Mouse (Mus musculus) adrenal gland, postnatal 36 days (tissue): ENCODE measurements around the gene Adamtsl4. TPM values are rescaled to one million over a fixed set of nuclear protein-coding genes. Genes with fewer than 3 reads are reported as not detected.
A peak's percentile ranks its signal among the peaks of the same experiment; 100 is the strongest.
"Not testable (repeated sequence)": the region's sequence is repeated elsewhere in the genome, so short reads cannot be mapped to it uniquely, and the experiment has no call there.

Source experiments
- DNase-seq, 2 experiments: peaks; one replicate each; pipeline ENCODE4 v3.0.0; 2021; ENCODE audit warnings: mixed read lengths in 1 of 2
- total RNA-seq, 2 experiments: library from RNA; stranded (reverse); gene quantifications; 2 replicates each; pipeline ENCODE4 v1.2.3; 2021

The Adamtsl4 gene
- total RNA-seq, 2 experiments from 2014 or later, result 6.5 to 11.1 TPM

DNA sequence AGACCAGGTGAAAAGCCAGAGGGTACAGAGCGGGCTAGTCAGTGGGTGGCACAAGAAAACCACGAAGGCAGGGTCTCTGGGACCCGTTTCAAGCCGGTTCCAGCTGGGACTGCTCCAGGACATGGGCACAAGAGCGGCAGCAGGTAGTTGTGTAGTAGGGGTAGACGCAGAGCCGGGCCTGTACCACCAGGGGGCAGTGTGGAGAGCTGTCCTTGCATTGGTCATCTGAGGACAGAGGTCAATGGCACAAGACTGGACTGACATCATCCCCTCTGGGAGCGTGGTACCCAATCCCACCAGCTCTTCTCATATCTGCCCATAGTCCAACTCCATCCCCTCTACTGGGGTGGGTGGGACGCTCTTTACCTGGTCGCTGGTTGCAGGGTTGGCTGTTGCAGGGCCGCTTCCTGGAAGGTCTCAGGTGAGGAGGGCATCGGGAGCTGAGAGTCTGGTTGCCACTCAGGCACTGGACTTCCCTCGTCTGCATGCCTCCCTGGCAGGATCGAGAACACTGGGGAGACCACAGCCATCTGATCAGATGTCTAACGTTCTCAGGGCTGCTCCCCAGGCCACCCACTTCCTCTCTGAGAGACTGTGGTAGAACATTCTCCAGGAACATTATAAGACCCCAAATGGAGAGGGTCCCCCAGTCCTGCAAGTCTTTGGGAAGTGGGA, 10.8 kb downstream of the Adamtsl4 start:
- DNase-seq, result peak; percentile 85 to 90

- DNase-seq, result peak; percentile 85 to 90
Measured at GRCm38 (mm10) chr3:95675301-95676092, 12.2 kb downstream of the Adamtsl4 start.

GRCm38 (mm10) chr3:95674812-95675211, 12.9 kb downstream of the Adamtsl4 start:
- DNase-seq, result peak in 1 of 2 experiments; percentile 50

- DNase-seq, result peak; percentile 81 to 86
Measured at GRCm38 (mm10) chr3:95674236-95674635, 13.5 kb downstream of the Adamtsl4 start.

DNA sequence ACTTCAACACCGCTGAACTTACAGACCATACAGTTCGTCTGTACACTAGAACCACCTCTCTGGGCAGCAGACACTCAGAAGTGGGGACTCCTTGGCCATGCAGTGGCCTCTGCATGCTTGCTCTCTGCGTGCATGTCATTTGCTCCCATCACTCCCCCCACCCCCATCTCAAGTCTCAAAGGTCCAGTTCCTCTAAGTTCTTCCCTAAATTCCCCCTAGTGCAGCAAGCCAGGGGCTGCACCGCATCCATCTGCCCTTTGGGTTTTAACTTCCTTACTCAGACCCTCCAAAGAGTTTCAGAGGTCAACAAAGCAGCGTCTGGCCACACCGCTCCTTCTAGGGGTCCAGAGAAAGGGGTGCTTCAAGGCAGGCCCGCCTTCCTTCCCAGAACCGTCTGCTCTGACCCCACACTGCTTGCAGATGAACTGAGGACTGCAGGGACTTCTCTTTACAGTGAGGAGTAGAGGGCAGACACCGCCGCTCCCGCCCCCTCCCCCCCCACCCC, 14.0 kb downstream of the Adamtsl4 start:
- no peak for DNase-seq

- no peak for DNase-seq
Measured at GRCm38 (mm10) chr3:95672861-95673706, 14.6 kb downstream of the Adamtsl4 start.

GRCm38 (mm10) chr3:95672461-95672860, 15.3 kb downstream of the Adamtsl4 start:
- DNase-seq, result no peak

DNA sequence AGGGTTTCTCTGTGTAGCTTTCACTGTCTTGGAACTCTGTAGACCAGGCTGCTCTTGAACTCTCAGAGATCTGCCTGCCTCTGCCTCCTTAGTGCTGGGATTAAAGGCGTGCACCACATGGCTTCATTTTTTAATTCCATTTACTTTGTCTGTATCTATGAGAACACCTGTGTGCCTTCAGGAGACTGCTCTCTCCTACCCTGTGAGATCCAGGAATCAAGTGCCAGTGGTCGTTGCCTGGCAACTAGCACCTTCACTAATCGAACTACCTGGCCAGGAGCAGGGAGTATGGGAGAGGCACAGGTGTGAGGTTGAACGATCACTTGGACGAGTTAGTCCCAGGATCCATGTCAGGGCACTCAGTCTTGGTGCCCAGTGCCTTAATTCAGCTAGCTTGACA, 16.5 kb downstream of the Adamtsl4 start:
- no peak for DNase-seq

- not testable (repeated sequence) for DNase-seq
Measured at GRCm38 (mm10) chr3:95670419-95670818, 17.3 kb downstream of the Adamtsl4 start.

GRCm38 (mm10) chr3:95669309-95669665, 18.4 kb downstream of the Adamtsl4 start:
- DNase-seq, result no peak

DNA sequence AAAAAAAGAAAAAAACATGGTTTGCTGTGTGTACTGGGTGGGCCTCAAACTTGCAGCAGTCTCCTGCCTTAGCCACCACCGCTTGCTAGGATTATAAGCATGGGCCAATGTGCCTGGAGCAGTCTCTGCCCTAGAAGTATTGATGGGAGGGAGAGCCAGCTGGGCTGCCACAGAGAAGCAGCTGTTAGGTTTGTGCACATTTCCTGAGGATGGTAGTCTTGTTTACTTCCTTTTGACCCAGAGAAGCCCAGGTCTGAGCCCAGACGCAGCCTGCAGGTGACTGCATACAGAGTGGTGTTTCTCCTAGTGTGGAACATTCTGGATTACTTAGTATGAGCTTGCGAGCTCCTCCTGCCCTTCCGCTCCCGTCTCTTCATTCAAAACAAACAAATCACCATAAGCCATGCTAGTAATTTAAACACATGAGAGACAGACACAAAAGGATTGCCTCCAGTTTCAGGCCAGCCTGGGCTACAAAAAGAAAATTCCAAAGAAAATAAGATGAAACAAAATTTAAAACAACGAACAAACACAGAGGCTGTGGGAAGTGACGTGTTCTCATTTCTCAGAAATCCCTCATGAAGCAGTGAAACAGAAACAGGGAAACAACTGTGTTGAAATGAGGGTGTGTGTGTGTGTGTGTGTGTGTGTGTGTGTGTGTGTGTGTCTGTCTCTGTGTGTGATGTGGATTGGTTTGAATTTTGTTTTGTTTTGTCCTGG, 19.0 kb downstream of the Adamtsl4 start:
- no peak for DNase-seq

GRCm38 (mm10) chr3:95668026-95668425, 19.7 kb downstream of the Adamtsl4 start:
- peak; percentile 79 to 82 for DNase-seq

DNA sequence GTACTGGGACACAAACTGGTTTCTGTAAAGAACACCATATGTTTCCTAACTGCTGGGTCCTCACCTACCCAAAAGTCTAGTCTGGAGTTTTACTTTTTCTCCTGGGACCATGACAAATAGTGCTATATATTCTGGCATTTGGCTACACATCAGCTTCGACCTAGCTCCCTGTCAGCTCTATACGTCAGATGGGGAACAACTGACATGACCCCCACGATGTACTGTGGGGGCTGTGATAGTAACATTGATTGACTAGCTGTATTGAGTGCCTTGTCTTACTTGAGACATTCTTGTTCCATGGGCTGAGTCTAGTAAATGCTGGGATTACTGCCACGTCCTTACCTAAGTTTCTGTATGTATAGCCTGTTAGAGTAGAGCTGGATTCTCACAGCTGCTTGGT, 20.2 kb downstream of the Adamtsl4 start:
- no peak for DNase-seq

DNA sequence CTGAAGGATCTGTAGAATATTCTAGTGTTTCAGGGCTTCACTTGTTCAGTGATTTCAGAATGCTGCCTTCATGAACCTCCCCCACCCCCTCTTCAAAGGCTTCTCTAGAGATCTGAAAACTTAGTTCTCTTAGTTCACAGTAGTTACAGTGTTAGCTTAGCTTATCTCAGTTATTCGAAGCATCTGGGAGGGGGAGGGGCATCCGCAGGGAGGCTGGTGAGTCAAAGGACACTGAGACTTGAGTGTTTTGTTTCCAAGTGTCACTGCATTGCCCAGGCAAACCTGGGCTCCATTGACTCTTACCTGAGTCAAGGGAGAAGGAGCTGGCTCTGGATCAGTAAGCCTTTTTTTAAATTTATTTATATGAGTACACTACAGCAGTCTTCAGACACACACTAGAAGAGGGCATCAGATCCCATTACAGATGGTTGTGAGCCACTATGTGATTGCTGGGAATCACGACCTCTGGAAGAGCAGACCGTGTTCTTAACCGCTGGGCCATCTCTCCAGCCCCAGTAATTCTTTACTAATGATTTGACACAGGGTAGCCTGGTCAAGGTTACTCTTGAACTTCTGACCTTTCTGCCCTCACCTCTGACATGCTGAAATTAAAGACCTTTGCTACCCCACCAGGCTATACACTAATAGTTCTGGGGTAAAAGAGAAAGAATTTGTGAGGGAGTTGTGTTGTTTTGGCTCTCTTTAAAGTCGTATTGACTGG, 21.4 kb downstream of the Adamtsl4 start:
- peak; percentile 84 to 90 for DNase-seq

DNA sequence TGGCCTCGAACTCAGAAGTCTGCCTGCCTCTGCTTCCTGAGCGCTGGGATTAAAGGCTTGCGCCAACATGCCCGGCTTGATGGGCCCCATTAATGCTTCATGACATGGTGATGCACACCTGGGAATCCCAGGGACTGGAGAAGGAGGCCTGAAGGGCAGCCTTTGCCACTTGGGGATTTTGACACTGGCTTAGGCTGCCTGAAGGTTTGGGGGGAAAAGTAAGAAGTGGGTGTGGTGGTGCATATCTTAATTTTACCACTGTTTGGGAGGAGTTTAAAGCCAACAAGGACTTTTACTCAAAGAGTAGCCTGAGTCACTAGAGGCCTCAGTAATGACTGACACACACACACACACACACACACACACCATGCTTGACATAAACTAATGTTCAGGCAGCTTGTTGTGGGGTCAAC, 22.8 kb downstream of the Adamtsl4 start:
- DNase-seq, result no peak

DNA sequence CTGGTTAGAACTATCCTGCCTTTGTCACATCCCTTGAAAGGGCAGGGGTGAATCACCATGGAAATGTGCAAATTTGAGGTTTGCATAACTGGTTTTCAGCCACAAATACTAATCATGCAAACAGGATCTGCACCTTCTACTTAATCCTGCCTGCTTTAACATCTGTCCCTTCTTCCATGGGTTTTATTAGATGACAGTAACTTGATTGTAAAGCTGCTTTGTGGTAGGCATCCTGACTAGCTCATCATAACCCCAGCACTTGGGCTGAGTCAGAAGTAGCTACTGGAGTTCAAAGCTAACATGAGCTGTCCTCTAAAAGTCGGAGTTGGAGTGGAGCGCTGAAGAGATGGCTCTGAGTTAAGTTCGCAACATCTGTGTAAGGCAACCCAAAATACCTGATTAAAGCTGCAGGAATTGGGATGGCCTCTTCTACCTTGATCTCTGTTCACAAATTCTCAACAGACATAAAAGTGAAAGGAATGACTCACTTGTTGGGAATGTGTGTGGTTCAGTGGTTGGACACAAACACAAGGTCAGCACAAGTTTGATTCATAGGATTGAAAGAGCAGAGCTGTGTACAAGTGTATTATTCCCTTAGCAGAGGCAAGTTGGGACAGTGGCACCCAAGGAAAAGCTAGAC, 23.6 kb downstream of the Adamtsl4 start:
- DNase-seq, result no peak

DNA sequence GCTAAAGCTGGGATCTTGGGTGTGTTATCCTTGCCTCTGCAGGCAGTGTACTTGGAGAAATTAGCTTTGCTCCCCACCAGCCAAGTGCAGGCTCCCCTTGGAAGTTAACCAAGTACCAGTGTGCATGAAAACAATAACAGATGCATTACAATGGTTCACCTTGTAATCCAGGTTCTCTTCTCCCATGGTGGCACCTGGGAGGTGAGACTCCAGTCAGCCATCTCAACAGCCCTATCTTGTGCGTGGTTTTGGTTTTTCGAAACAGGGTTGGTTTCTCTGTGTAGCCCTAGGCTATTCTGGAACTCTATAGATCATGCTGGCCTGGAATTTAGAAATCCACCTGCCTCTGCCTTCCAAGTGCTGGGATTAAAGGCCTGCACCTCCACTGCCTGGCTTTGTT, 24.2 kb downstream of the Adamtsl4 start:
- DNase-seq, result no peak

GRCm38 (mm10) chr3:95662724-95663449, 24.8 kb downstream of the Adamtsl4 start:
- DNase-seq, result no peak

- DNase-seq, result no peak
Measured at GRCm38 (mm10) chr3:95661945-95662715, 25.6 kb downstream of the Adamtsl4 start.
